7 mouse cellular contexts compared by ENCODE assay signal in genomic region chr12:110696975-110697400, GRCm38 (mm10). TPM values are rescaled to one million over a fixed set of nuclear protein-coding genes. Genes with fewer than 3 reads are reported as not detected.
DNase-seq lines count a peak whose midpoint lies in the region; ATAC-seq and TF ChIP-seq lines count a peak whose summit lies in the region.

No protein-coding gene starts in this region.

- no peaks in the 10 kb centered on the region for H3K9me3 ChIP-seq in embryonic facial prominence, embryonic 14.5 days (ENCODE audit: control insufficient read depth, low read length)
- no peaks in the 10 kb centered on the region for H3K9me3 ChIP-seq in intestine, embryonic 16.5 days (ENCODE audit: control insufficient read depth, low read length)
- H3K9me3 ChIP-seq in neural tube, embryonic 13.5 days = no peaks in the 10 kb centered on the region

- H3K4me2 ChIP-seq in embryonic facial prominence, embryonic 14.5 days (ENCODE audit: low read depth, low read length) = peak overlapping the region; percentile 74
- peak overlapping the region; percentile 80 for H3K4me2 ChIP-seq in intestine, embryonic 16.5 days (ENCODE audit: low read depth, low read length)
- peak overlapping the region; percentile 68 for H3K4me2 ChIP-seq in neural tube, embryonic 13.5 days

- no peak for DNase-seq in layer of hippocampus, adult 2 months (ENCODE audit: low spot score in 2 of 2)
- DNase-seq in layer of hippocampus, adult 9-11 months = no peak
- DNase-seq in embryonic facial prominence, embryonic 14.5 days (ENCODE audit: low spot score) = no peak
- no peak for DNase-seq in left cerebral cortex, postnatal 10 days (ENCODE audit: extremely low spot score in 1 of 2, low spot score in 2 of 2)
- DNase-seq in thymus, postnatal 10 days (ENCODE audit: low spot score in 2 of 2) = no peak

- H3K4me1 ChIP-seq in embryonic facial prominence, embryonic 14.5 days (ENCODE audit: control insufficient read depth, insufficient read depth, low read length) = 0 out of 2 replicates have a peak, but pooled peaks cover 3% of the 10 kb centered on the region
- H3K4me1 ChIP-seq in intestine, embryonic 16.5 days (ENCODE audit: control insufficient read depth, insufficient read depth, low read length) = peaks cover 17% of the 10 kb centered on the region
- peaks cover 24% of the 10 kb centered on the region for H3K4me1 ChIP-seq in neural tube, embryonic 13.5 days (replicated peaks)

- no peaks in the 10 kb centered on the region for H3K27me3 ChIP-seq in embryonic facial prominence, embryonic 14.5 days (replicated peaks; ENCODE audit: control insufficient read depth, insufficient read depth, low read length)
- H3K27me3 ChIP-seq in intestine, embryonic 16.5 days (replicated peaks; ENCODE audit: control insufficient read depth, insufficient read depth, low read length) = no peaks in the 10 kb centered on the region
- H3K27me3 ChIP-seq in neural tube, embryonic 13.5 days = no peaks in the 10 kb centered on the region

- H3K36me3 ChIP-seq in embryonic facial prominence, embryonic 14.5 days (ENCODE audit: control insufficient read depth, insufficient read depth, low read length) = peaks cover 26% of the 10 kb centered on the region
- H3K36me3 ChIP-seq in intestine, embryonic 16.5 days (ENCODE audit: control insufficient read depth, insufficient read depth, low read length) = peaks cover under 1% of the 10 kb centered on the region; the same call in 1 of the 2 replicates
- H3K36me3 ChIP-seq in neural tube, embryonic 13.5 days = peaks cover 24% of the 10 kb centered on the region

- ATAC-seq in embryonic facial prominence, embryonic 14.5 days (ENCODE audit: low read depth) = no peak
- ATAC-seq in intestine, embryonic 16.5 days = no peak
- ATAC-seq in neural tube, embryonic 13.5 days (ENCODE audit: low read depth) = peak; percentile 19; the same call in 1 of the 2 replicates

- intact Hi-C loops in left cerebral cortex, postnatal 10 days (cut with DNase I) = loop anchor here (5.0 kb wide), 1 partner anchor 145 kb away; the partner anchor contains the start of gene Mok

- peak overlapping the region; percentile 93 for H3K27ac ChIP-seq in layer of hippocampus, adult 2 months
- H3K27ac ChIP-seq in embryonic facial prominence, embryonic 14.5 days (replicated peaks; ENCODE audit: low read depth, low read length) = peak overlapping the region; percentile 84
- peak overlapping the region; percentile 82; the same call in 1 of the 2 replicates for H3K27ac ChIP-seq in intestine, embryonic 16.5 days (ENCODE audit: low read length)
- peak overlapping the region; percentile 93 for H3K27ac ChIP-seq in neural tube, embryonic 13.5 days (replicated peaks)

- H3K9ac ChIP-seq in embryonic facial prominence, embryonic 14.5 days (ENCODE audit: low read depth, low read length) = peak overlapping the region; percentile 84
- H3K9ac ChIP-seq in intestine, embryonic 16.5 days (ENCODE audit: low read depth, low read length) = peak overlapping the region; percentile 93
- H3K9ac ChIP-seq in neural tube, embryonic 13.5 days = peak overlapping the region; percentile 82

- WGBS in embryonic facial prominence, embryonic 14.5 days = 43% methylated on average over 9 of the region's 9 CpGs
- WGBS in intestine, embryonic 16.5 days = 39% methylated on average over 9 of the region's 9 CpGs
- WGBS in neural tube, embryonic 13.5 days = 54% methylated on average over 9 of the region's 9 CpGs

- TF ChIP-seq CTCF in layer of hippocampus, adult 2 months (conservative IDR thresholded peaks at IDR 0.05) = no peak

- peak overlapping the region; percentile 98 for H3K4me3 ChIP-seq in layer of hippocampus, adult 2 months
- H3K4me3 ChIP-seq in embryonic facial prominence, embryonic 14.5 days (ENCODE audit: low read depth, low read length) = peak overlapping the region; percentile 92
- peak overlapping the region; percentile 99 for H3K4me3 ChIP-seq in intestine, embryonic 16.5 days (ENCODE audit: low read length)
- peak overlapping the region; percentile 91 for H3K4me3 ChIP-seq in neural tube, embryonic 13.5 days

RNA-seq across cellular contexts. Expression of gene Hsp90aa1, which starts 5.5 kb away (rescaled TPM):
- 100 to 1,000 TPM; 921 to 990 TPM for total RNA-seq in layer of hippocampus, adult 2 months (2021)
- polyA plus RNA-seq in embryonic facial prominence, embryonic 14.5 days (2014; fragmentation: Nextera tagmentation; extraction: Ambion mirVana) = 763 and 873 TPM in 2 replicates
- 679 and 790 TPM in 2 replicates for polyA plus RNA-seq in intestine, embryonic 16.5 days (2015; fragmentation: Nextera tagmentation; extraction: Ambion mirVana)
- polyA plus RNA-seq in neural tube, embryonic 13.5 days (2015; fragmentation: Nextera tagmentation; extraction: Ambion mirVana) = 1,439 and 1,490 TPM in 2 replicates
- 1,000 to 10,000 TPM; 1,010 to 1,036 TPM for total RNA-seq in left cerebral cortex, postnatal 10 days (2021)

RNA-seq across cellular contexts. Expression of gene 1700001K19Rik, which starts 14.6 kb away (rescaled TPM):
- total RNA-seq in layer of hippocampus, adult 2 months (2021) = not detected
- not detected in 2 replicates for polyA plus RNA-seq in embryonic facial prominence, embryonic 14.5 days (2014; fragmentation: Nextera tagmentation; extraction: Ambion mirVana)
- not detected in 2 replicates for polyA plus RNA-seq in intestine, embryonic 16.5 days (2015; fragmentation: Nextera tagmentation; extraction: Ambion mirVana)
- polyA plus RNA-seq in neural tube, embryonic 13.5 days (2015; fragmentation: Nextera tagmentation; extraction: Ambion mirVana) = 0.28 TPM in 1 of 2 replicates, not detected in the other
- total RNA-seq in left cerebral cortex, postnatal 10 days (2021) = not detected

RNA-seq across cellular contexts. Expression of gene Wdr20, which starts 40.8 kb away (rescaled TPM):
- total RNA-seq in layer of hippocampus, adult 2 months (2021) = 10 to 100 TPM; 43.5 to 49.9 TPM
- polyA plus RNA-seq in embryonic facial prominence, embryonic 14.5 days (2014; fragmentation: Nextera tagmentation; extraction: Ambion mirVana) = 18.3 and 21.1 TPM in 2 replicates
- 21.1 and 21.7 TPM in 2 replicates for polyA plus RNA-seq in intestine, embryonic 16.5 days (2015; fragmentation: Nextera tagmentation; extraction: Ambion mirVana)
- polyA plus RNA-seq in neural tube, embryonic 13.5 days (2015; fragmentation: Nextera tagmentation; extraction: Ambion mirVana) = 27.1 and 28.0 TPM in 2 replicates
- 10 to 100 TPM; 34.6 to 35.9 TPM for total RNA-seq in left cerebral cortex, postnatal 10 days (2021)
